Mouse (Mus musculus): ENCODE measurements around the gene Dnah11.

GRCm38 (mm10) chr12:118164785-118165184 lies 34.1 kb downstream of the Dnah11 start:
- TF ChIP-seq POLR2A (IDR thresholded peaks at IDR 0.05; ENCODE audit: control insufficient read depth, extremely low read depth, insufficient read depth, low read length, poor library complexity) (no peak), CTCF (IDR thresholded peaks at IDR 0.05; ENCODE audit: borderline replicate concordance, control insufficient read depth, extremely low read depth, insufficient read depth, low read length, poor library complexity) (no peak)
